Mouse (Mus musculus) embryonic facial prominence, embryonic 15.5 days (tissue): ENCODE measurements around the gene Per1. TPM values are rescaled to one million over a fixed set of nuclear protein-coding genes. Genes with fewer than 3 reads are reported as not detected.

Experiments used
- ATAC-seq: fragments of 200-750 bp; cut with Nextera tagmentation; 2 replicates; pipeline ENCODE4 v1.8.0; 2017; ENCODE audit warnings: low read depth, moderate TSS enrichment; ENCODE audit not compliant: insufficient number of reproducible peaks, low FRiP score, low TSS enrichment
- H3K27ac ChIP-seq: fragments of 300-500 bp; sonication (generic); replicated peaks from 2 replicates; pipeline ENCODE4 v1.5.1; 2015; ENCODE audit warnings: mild to moderate bottlenecking, inconsistent platforms
- H3K27me3 ChIP-seq: fragments of 300-500 bp; sonication (generic); 2 replicates; pipeline ENCODE4 v1.6.1; 2015; ENCODE audit warnings: inconsistent platforms
- H3K36me3 ChIP-seq: fragments of 300-500 bp; sonication (generic); 2 replicates; pipeline ENCODE4 v1.6.1; 2015; ENCODE audit warnings: mild to moderate bottlenecking, inconsistent platforms
- H3K4me1 ChIP-seq: fragments of 300-500 bp; sonication (generic); 2 replicates; pipeline ENCODE4 v1.6.1; 2015; ENCODE audit warnings: inconsistent platforms
- H3K4me2 ChIP-seq: fragments of 300-500 bp; sonication (generic); replicated peaks from 2 replicates; pipeline ENCODE4 v1.6.1; 2015; ENCODE audit warnings: mild to moderate bottlenecking, inconsistent platforms
- H3K4me3 ChIP-seq: fragments of 300-500 bp; sonication (generic); replicated peaks from 2 replicates; pipeline ENCODE4 v1.5.1; 2015; ENCODE audit warnings: mild to moderate bottlenecking, inconsistent platforms
- H3K9ac ChIP-seq: fragments of 300-500 bp; sonication (generic); 2 replicates; pipeline ENCODE4 v1.6.1; 2015; ENCODE audit warnings: inconsistent platforms
- H3K9me3 ChIP-seq: fragments of 300-500 bp; sonication (generic); replicated peaks from 2 replicates; pipeline ENCODE4 v1.6.1; 2016; ENCODE audit warnings: inconsistent platforms
- WGBS: fragments of 180-500 bp; shearing (Covaris S2); methylation state at CpG from one replicate; pipeline ENCODE4 v1.1.7; 2015; 5-methylcytosine and 5-hydroxymethylcytosine counted together
- polyA plus RNA-seq: library from polyadenylated mRNA; unstranded; fragments of >200 nt; fragmentation: Nextera tagmentation; extraction: Ambion mirVana; gene quantifications from 2 replicates; pipeline ENCODE4 v1.2.1, GENCODE M21; 2015

Gene Per1
- polyA plus RNA-seq, 1 experiment from 2014 or later: 34.4 TPM

DNA sequence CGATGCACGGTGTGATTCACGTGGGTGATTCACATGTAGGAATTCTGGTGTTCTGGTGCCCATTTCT lies 30.7 kb downstream of the Per1 start, which contains the start of gene Aloxe3:
Gene Aloxe3, plus strand, starts transcription at position 45 of the 67 bp plus-strand sequence.
- no peak for ATAC-seq
- H3K4me1 ChIP-seq: peaks cover 24% of the 10 kb centered on the region
- WGBS: 2% methylated on average over 3 of the region's 3 CpGs

DNA sequence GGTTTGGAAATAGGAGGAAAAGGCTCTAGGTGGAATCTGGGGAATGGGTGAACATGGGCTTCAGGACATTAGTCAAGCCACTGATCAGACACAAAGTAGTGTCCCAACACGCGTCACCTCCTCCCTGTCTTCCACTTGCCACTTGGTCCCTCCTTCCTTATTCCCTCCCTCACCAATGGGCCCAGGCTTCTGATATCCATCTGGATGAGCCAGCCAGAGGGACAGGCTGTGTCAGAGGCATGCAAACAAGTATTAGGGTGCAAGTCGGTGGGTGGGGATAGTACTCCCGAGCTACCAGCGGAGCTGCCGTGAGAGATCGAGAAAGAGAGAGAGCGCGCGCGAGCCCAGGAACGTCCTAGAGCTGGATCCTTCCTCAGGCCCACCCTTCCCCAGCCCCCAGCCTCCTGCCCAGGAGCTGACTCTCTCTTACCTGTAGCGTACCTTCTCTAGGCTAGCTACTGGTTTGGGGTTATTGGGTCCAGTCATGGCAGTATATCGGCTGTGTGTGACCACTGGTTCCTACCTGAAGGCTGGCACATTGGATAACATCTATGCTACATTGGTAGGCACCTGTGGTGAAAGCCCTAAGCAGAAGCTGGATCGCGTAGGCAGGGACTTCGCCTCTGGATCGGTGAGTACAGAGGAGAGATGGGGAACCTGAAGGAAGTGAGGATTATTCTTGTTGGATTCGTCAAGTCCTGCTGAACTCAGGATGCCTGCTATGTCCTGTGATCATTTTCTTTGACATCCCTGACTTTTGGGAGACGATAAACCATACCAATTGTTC lies 31.1 kb downstream of the Per1 start:
- H3K4me2 ChIP-seq: peak overlapping the region; percentile 75
- 8% methylated on average over 20 of the region's 20 CpGs for WGBS
- peak overlapping the region; percentile 29 for H3K9ac ChIP-seq
- H3K27me3 ChIP-seq: no peaks in the 10 kb centered on the region
- H3K27ac ChIP-seq: peak overlapping the region; percentile 77
- H3K9me3 ChIP-seq: no peaks in the 10 kb centered on the region
- peaks cover 20% of the 10 kb centered on the region for H3K4me1 ChIP-seq
- ATAC-seq: no peak
- no peaks in the 10 kb centered on the region for H3K36me3 ChIP-seq
- peak overlapping the region; percentile 52 for H3K4me3 ChIP-seq

More for the DNA sequence above, 30.7 kb downstream of the Per1 start, which contains the start of gene Aloxe3:
- Histone ChIP-seq H3K4me3 (peak within 1 kb of the TSS; percentile 52), H3K4me2 (peak within 1 kb of the TSS; percentile 75), H3K9ac (peak within 1 kb of the TSS; percentile 29), H3K27ac (peak within 1 kb of the TSS; percentile 77), H3K36me3 (no peaks in the 10 kb centered on the region), H3K27me3 (no peaks in the 10 kb centered on the region), H3K9me3 (no peaks in the 10 kb centered on the region)

DNA sequence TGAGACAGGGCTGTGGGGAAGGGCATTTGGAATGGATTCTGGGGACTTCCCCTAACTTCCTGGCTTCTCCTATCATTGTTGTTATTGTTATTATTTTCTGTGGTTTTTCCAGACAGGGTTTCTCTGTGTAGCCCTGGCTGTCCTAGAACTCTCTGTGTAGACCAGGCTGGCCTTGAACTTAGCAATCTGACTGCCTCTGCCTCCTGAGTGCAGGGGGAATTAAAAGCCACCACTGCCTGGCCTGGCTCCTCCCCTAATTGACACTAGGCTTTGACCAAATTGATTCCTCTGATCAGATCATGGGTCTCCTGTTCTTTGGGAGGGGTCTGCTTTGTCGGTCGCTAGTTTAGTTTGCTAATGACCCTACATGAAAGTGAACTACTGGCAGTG lies 31.7 kb downstream of the Per1 start:
- H3K27me3 ChIP-seq: no peaks in the 10 kb centered on the region
- H3K4me3 ChIP-seq: peak overlapping the region; percentile 52
- WGBS: 53% methylated on average over 2 of the region's 2 CpGs
- no peaks in the 10 kb centered on the region for H3K9me3 ChIP-seq
- H3K4me2 ChIP-seq: peak overlapping the region; percentile 75
- no peak overlapping the region for H3K9ac ChIP-seq
- no peaks in the 10 kb centered on the region for H3K36me3 ChIP-seq
- no peak overlapping the region for H3K27ac ChIP-seq
- peaks cover 14% of the 10 kb centered on the region for H3K4me1 ChIP-seq
- no peak for ATAC-seq

DNA sequence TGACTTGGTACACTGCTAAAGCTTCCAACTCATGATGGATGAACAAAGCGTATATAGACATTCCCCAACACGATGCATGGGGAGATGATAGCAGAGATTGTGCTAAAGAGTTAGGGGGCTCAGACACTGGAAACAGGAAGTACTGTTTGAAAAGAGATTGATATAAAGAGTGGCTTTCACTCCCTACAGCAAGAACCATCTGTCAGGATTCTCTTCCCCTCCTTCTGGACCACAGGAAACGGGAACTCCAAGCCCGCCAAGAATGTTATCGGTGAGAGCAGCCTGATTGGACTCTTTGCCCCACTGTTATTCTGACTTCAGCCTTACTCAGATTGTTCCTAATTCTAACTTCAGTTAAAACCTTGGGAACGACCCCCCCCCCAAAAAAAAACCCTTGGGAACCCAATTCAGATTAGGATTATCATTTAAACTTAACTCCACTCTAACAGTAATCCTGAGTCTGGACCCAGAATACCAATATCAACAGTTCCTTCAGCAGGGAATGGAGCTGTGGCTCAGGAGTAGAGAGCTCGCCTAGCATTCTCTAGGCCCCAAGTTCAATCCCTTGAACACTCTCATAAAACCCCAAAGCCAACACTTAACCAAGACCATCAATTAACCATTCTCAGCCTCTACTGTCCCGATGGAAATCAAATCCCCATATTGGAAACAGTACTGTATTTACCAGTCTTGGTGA lies 33.6 kb downstream of the Per1 start:
- WGBS: 64% methylated on average over 8 of the region's 8 CpGs
- Histone ChIP-seq H3K4me2 (no peak overlapping the region), H3K27ac (no peak overlapping the region), H3K4me1 (peaks cover 15% of the 10 kb centered on the region), H3K4me3 (no peak overlapping the region), H3K36me3 (no peaks in the 10 kb centered on the region), H3K27me3 (no peaks in the 10 kb centered on the region), H3K9me3 (no peaks in the 10 kb centered on the region), H3K9ac (no peak overlapping the region)
- ATAC-seq: no peak

DNA sequence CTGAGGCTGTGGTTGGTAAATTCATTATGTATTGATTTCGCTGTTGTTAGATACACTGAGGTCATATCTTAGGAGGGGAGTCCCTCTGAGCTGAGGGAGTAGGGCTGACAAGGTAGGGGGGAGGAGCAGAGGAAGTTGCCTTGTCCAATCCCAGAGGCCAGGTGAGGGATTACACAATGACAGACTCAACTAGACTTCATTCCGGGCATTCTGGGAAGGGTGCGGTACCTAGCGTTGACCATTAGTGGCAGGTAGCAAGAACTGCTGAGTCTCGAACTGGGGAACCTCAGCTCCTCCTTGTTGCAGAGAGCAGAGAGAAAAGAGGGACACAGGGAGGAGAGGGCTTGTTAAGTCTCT lies 38.5 kb downstream of the Per1 start:
- H3K4me1 ChIP-seq: peaks cover 12% of the 10 kb centered on the region
- H3K4me2 ChIP-seq: peak overlapping the region; percentile 81
- peak overlapping the region; percentile 63; the same call in 1 of the 2 replicates for H3K27ac ChIP-seq
- H3K27me3 ChIP-seq: no peaks in the 10 kb centered on the region
- H3K36me3 ChIP-seq: no peaks in the 10 kb centered on the region
- ATAC-seq: no peak
- 19% methylated on average over 5 of the region's 5 CpGs for WGBS
- H3K9ac ChIP-seq: no peak overlapping the region
- peak overlapping the region; percentile 47 for H3K4me3 ChIP-seq
- H3K9me3 ChIP-seq: no peaks in the 10 kb centered on the region

DNA sequence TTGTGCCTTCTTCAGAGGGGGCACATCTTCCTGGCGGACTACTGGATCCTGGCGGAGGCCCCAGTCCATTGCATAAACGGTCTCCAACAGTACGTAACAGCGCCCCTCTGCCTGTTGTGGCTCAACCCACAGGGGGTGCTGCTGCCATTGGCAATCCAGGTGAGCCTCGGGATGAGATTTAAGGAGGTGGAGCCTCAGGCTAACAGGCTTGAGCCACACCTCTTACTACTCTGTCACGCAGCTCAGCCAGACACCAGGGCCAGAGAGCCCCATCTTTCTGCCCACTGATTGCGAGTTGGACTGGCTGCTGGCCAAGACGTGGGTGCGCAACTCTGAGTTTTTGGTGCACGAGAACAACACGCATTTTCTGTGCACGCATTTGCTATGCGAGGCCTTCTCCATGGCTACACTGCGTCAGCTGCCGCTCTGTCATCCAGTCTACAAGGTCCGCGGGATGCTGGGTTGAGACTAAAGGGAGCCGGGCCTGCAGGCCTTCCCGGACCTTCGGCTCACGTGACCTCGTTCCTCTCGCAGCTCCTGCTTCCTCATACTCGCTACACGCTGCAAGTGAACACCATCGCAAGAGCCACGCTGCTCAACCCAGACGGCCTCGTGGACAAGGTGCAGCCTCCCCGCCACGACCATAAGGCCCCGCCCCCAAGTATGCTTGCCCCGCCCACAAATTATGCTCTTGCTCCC lies 39.1 kb downstream of the Per1 start:
- Histone ChIP-seq H3K4me3 (peak overlapping the region; percentile 47), H3K4me1 (peaks cover 12% of the 10 kb centered on the region), H3K9me3 (no peaks in the 10 kb centered on the region), H3K4me2 (peak overlapping the region; percentile 81), H3K27ac (peak overlapping the region; percentile 63), H3K36me3 (no peaks in the 10 kb centered on the region), H3K9ac (peak overlapping the region; percentile 26; the same call in 1 of the 2 replicates), H3K27me3 (no peaks in the 10 kb centered on the region)
- peak; percentile 74 for ATAC-seq
- WGBS: 3% methylated on average over 34 of the region's 34 CpGs

DNA sequence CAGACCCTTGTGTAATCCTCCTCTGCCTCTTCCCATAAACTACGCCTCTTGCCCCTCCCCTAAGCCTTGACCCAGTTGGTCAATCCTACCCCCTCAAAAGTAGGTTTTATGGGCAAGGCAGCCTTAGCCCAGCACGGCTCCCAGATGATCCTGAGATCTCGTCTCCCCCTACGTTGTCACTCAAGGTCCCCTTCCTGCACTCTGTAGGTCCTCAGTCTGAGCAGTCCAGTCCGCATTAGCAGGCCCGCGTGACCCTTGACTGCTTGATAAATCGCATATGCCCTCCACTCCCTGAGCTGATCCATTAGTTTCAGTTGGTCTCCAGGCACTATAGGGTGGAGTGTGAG lies 39.6 kb downstream of the Per1 start:
- H3K4me3 ChIP-seq: peak overlapping the region; percentile 47
- H3K27ac ChIP-seq: peak overlapping the region; percentile 63
- H3K9me3 ChIP-seq: no peaks in the 10 kb centered on the region
- peak overlapping the region; percentile 81 for H3K4me2 ChIP-seq
- peaks cover 12% of the 10 kb centered on the region for H3K4me1 ChIP-seq
- H3K36me3 ChIP-seq: no peaks in the 10 kb centered on the region
- ATAC-seq: no peak
- no peaks in the 10 kb centered on the region for H3K27me3 ChIP-seq
- no peak overlapping the region for H3K9ac ChIP-seq
- 19% methylated on average over 8 of the region's 8 CpGs for WGBS

DNA sequence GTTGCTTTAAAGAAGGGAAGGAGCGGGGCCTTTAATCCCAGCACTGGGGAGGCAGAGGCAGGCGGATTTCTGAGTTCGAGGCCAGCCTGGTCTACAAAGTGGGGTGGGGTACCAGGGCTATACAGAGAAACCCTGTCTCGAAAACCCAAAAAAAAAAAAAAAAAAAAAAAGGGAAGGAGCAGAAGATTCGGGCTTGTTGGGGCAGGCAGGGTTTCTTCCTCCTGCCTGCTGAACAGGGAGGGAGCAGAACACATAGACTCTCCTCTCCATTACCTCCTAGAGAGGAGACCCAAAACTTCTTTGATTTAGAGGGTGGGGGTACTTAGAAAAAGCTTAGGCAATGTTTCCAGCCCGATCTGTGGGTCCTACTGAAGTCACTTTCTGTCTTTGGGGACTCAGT lies 40.3 kb downstream of the Per1 start:
- no peak overlapping the region for H3K4me2 ChIP-seq
- H3K9ac ChIP-seq: no peak overlapping the region
- ATAC-seq: no peak
- H3K27me3 ChIP-seq: no peaks in the 10 kb centered on the region
- 71% methylated on average over 6 of the region's 6 CpGs for WGBS
- H3K4me1 ChIP-seq: peaks cover 12% of the 10 kb centered on the region
- no peaks in the 10 kb centered on the region for H3K36me3 ChIP-seq
- H3K9me3 ChIP-seq: no peaks in the 10 kb centered on the region
- H3K4me3 ChIP-seq: no peak overlapping the region
- no peak overlapping the region for H3K27ac ChIP-seq

DNA sequence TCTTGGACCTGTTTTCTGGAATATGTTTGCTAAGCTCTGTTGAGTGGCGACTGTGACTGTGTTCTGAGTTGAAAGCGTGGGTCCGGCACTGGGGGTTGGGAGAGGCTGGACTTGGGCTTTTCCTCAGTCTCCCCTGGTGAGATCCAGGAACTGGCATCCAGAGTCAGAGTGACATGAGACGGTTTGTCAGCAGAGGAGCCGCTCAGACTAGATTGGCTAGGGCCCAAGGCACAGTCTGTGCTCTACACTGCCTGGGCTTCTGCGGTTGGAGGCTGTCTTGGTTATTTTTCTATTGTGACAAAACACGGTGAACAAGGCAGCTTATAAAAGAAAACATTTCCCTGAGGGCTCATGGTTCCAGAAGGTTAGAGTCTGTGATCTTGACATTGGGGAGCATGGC lies 52.5 kb downstream of the Per1 start:
- no peak for ATAC-seq
- WGBS: 44% methylated on average over 7 of the region's 7 CpGs
- no peak overlapping the region; the same call in 1 of the 2 replicates for H3K27ac ChIP-seq
- peaks cover 11% of the 10 kb centered on the region for H3K4me1 ChIP-seq
- no peaks in the 10 kb centered on the region for H3K36me3 ChIP-seq
- no peak overlapping the region for H3K9ac ChIP-seq
- H3K27me3 ChIP-seq: no peaks in the 10 kb centered on the region
- no peaks in the 10 kb centered on the region for H3K9me3 ChIP-seq
- H3K4me2 ChIP-seq: no peak overlapping the region
- H3K4me3 ChIP-seq: no peak overlapping the region

DNA sequence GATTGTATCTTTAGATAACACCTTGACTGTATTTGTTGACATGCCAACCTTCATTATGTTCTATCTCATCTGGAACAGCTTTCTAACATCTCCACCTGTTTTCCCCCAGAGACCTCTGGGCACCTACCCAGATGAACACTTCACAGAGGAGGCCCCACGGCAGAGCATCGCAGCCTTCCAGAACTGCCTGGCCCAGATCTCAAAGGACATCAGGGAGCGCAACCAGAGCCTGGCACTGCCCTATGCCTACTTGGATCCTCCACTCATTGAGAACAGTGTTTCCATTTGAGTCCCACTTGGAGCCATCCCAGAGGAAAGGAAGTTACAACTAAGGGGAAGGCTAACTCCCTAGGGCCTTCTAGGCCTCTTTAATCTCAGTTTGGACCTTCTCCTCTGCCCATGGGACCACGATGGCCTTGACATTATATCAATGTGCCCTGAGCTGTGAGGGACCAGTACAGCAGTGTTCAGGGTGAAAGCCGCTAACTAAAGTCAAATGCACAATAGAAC lies 53.5 kb downstream of the Per1 start:
- no peaks in the 10 kb centered on the region for H3K36me3 ChIP-seq
- H3K9ac ChIP-seq: no peak overlapping the region
- H3K27ac ChIP-seq: no peak overlapping the region
- no peak for ATAC-seq
- no peak overlapping the region for H3K4me3 ChIP-seq
- WGBS: 91% methylated on average over 5 of the region's 5 CpGs
- H3K9me3 ChIP-seq: no peaks in the 10 kb centered on the region
- no peak overlapping the region for H3K4me2 ChIP-seq
- no peaks in the 10 kb centered on the region for H3K27me3 ChIP-seq
- H3K4me1 ChIP-seq: peaks cover 11% of the 10 kb centered on the region

DNA sequence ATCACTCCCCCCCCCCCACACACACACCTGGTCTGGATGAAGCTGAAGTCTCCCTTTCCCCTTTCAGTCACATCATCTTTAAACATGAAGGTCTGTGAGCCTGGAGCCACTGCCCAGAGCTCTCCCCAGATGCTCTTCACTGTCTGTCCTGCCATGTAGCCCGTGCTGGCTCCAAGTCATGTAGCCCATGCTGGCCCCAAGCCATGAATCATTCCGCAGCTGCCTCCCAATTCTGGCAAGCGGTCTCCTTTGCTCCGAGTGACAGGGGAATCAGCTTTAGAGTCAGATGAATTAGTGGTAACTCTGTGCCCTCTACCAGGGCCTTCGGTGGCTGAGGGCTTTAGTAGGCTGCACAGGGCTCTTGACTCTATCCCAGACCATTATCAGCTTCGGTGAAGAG lies 54.7 kb downstream of the Per1 start:
- H3K27me3 ChIP-seq: peaks cover 5% of the 10 kb centered on the region; the same call in 1 of the 2 replicates
- no peak overlapping the region for H3K27ac ChIP-seq
- no peaks in the 10 kb centered on the region for H3K9me3 ChIP-seq
- WGBS: 71% methylated on average over 6 of the region's 6 CpGs
- H3K4me3 ChIP-seq: no peak overlapping the region
- no peak overlapping the region for H3K9ac ChIP-seq
- no peak overlapping the region for H3K4me2 ChIP-seq
- no peak for ATAC-seq
- peaks cover 11% of the 10 kb centered on the region for H3K4me1 ChIP-seq
- H3K36me3 ChIP-seq: no peaks in the 10 kb centered on the region
